In the genomic region with DNA sequence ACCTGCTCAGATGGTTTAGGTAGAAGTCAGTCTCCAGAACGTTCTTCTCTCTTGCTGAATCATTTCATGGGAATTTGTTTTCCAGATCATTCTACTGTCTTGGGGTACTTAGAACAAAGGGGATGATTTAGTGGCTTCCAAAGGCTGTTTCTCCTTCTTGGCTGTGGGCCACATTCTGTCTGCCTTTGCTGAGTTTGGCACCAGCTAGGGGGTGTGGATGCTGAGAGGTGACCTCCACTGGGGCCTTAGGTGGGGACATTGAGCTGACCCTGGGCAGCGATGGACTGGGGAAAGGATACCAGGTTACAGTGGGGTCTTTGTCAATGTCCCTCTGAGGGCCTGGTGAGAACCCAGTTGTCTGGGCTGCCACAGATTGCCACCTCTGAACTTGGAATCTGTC, we compare ENCODE assay signal across 10 mouse cellular contexts.
A peak's percentile ranks its signal among the peaks of the same experiment; 100 is the strongest.
DNase-seq lines count a peak whose midpoint lies in the region; ATAC-seq and TF ChIP-seq lines count a peak whose summit lies in the region.
"Had no signal": no experiment of that assay in that cellular context is flagged by ENCODE, and none has a peak within 500 bp of the region (broad histone marks: within the 10 kb centered on the region; RNA-seq: fewer than 3 reads in every experiment).

No protein-coding gene starts in this region.

- no peak overlapping the region for H3K9ac ChIP-seq in heart, embryonic 12.5 days
- H3K9ac ChIP-seq in liver, embryonic 12.5 days, result no peak overlapping the region
- no peak overlapping the region for H3K9ac ChIP-seq in liver, postnatal 0 days (replicated peaks)

- no peak for TF ChIP-seq POLR2A in bone marrow macrophage, adult 2 months (IDR thresholded peaks at IDR 0.05; ENCODE audit: borderline replicate concordance, low read depth, low read length)

- H3K4me2 ChIP-seq in heart, embryonic 12.5 days, result no peak overlapping the region
- H3K4me2 ChIP-seq in liver, embryonic 12.5 days, result no peak overlapping the region
- no peak overlapping the region for H3K4me2 ChIP-seq in liver, postnatal 0 days (ENCODE audit: low read depth, low read length)

- peaks cover 49% of the 10 kb centered on the region for H3K4me1 ChIP-seq in heart, embryonic 12.5 days (replicated peaks)
- peaks cover 32% of the 10 kb centered on the region for H3K4me1 ChIP-seq in liver, embryonic 12.5 days
- H3K4me1 ChIP-seq in liver, postnatal 0 days (ENCODE audit: insufficient read depth), result peaks cover 23% of the 10 kb centered on the region
- peaks cover 53% of the 10 kb centered on the region for H3K4me1 ChIP-seq in bone marrow macrophage, adult 2 months (ENCODE audit: control insufficient read depth, insufficient read depth, low read length)

- no peak for ATAC-seq in heart, embryonic 12.5 days (ENCODE audit: insufficient number of reproducible peaks, low FRiP score)
- ATAC-seq in liver, embryonic 12.5 days, result no peak
- no peak for ATAC-seq in liver, postnatal 0 days

- no peak for TF ChIP-seq EP300 in liver, postnatal 0 days (IDR thresholded peaks at IDR 0.05; ENCODE audit: low read depth)

- intact Hi-C loops in left cerebral cortex, postnatal 10 days (cut with DNase I), result no loop called here

- 73% methylated on average over 2 of the region's 2 CpGs for WGBS in heart, embryonic 12.5 days
- 64% methylated on average over 2 of the region's 2 CpGs for WGBS in liver, embryonic 12.5 days (ENCODE audit: insufficient replicate concordance)
- 63% methylated on average over 2 of the region's 2 CpGs for WGBS in liver, postnatal 0 days (ENCODE audit: insufficient replicate concordance)
- WGBS in macrophage (ENCODE audit: missing documents), result 79% methylated on average over 2 of the region's 2 CpGs

- no peak for TF ChIP-seq CTCF in liver, postnatal 0 days (IDR thresholded peaks at IDR 0.05; ENCODE audit: low read depth)
- TF ChIP-seq CTCF in bone marrow macrophage, adult 2 months (IDR thresholded peaks at IDR 0.05; ENCODE audit: low read depth, low read length), result no peak

- no peak overlapping the region for H3K4me3 ChIP-seq in heart, embryonic 12.5 days
- no peak overlapping the region for H3K4me3 ChIP-seq in liver, embryonic 12.5 days
- H3K4me3 ChIP-seq in liver, postnatal 0 days (ENCODE audit: low read depth, low read length), result no peak overlapping the region
- no peak overlapping the region for H3K4me3 ChIP-seq in bone marrow macrophage, adult 2 months (ENCODE audit: insufficient read depth, low read length)
- no peak overlapping the region for H3K4me3 ChIP-seq in macrophage (ENCODE audit: inconsistent target)

- no peaks in the 10 kb centered on the region for H3K27me3 ChIP-seq in heart, embryonic 12.5 days (replicated peaks)
- H3K27me3 ChIP-seq in liver, embryonic 12.5 days (replicated peaks), result 0 out of 2 replicates have a peak, but pooled peaks cover 18% of the 10 kb centered on the region
- no peaks in the 10 kb centered on the region for H3K27me3 ChIP-seq in liver, postnatal 0 days (ENCODE audit: insufficient read depth, low read length)

- no peak for DNase-seq in heart, adult 9 months (ENCODE audit: low spot score in 2 of 2)
- no peak for DNase-seq in liver, postnatal 0 days
- no peak for DNase-seq in left cerebral cortex, postnatal 10 days (ENCODE audit: extremely low spot score in 1 of 2, low spot score in 2 of 2)
- no peak for DNase-seq in right cerebral cortex, postnatal 14 days
- DNase-seq: gastrocnemius, postnatal 10 days; right cerebral cortex, postnatal 4 days had no signal

- no peaks in the 10 kb centered on the region for H3K79me2 ChIP-seq in macrophage (ENCODE audit: inconsistent target)

- H3K9me3 ChIP-seq in heart, embryonic 12.5 days (replicated peaks), result no peaks in the 10 kb centered on the region
- no peaks in the 10 kb centered on the region for H3K9me3 ChIP-seq in liver, embryonic 12.5 days (replicated peaks)
- H3K9me3 ChIP-seq in liver, postnatal 0 days (ENCODE audit: low read length), result no peaks in the 10 kb centered on the region

- H3K27ac ChIP-seq in heart, embryonic 12.5 days (ENCODE audit: poor library complexity, severe bottlenecking), result peak overlapping the region; percentile 5; the same call in 1 of the 2 replicates
- H3K27ac ChIP-seq in liver, embryonic 12.5 days, result 0 out of 2 replicates have a peak overlapping the region, but pooled peaks have one; percentile 7
- H3K27ac ChIP-seq in liver, postnatal 0 days (ENCODE audit: low read depth), result no peak overlapping the region
- peak overlapping the region; percentile 70; the same call in 1 of the 2 replicates for H3K27ac ChIP-seq in bone marrow macrophage, adult 2 months (ENCODE audit: insufficient read depth, low read depth, low read length)
- peak overlapping the region; percentile 50 for H3K27ac ChIP-seq in macrophage

- no peaks in the 10 kb centered on the region for H3K36me3 ChIP-seq in heart, embryonic 12.5 days
- no peaks in the 10 kb centered on the region for H3K36me3 ChIP-seq in liver, embryonic 12.5 days
- H3K36me3 ChIP-seq in liver, postnatal 0 days (replicated peaks; ENCODE audit: insufficient read depth, low read length), result no peaks in the 10 kb centered on the region
- H3K36me3 ChIP-seq in macrophage (ENCODE audit: inconsistent target), result no peaks in the 10 kb centered on the region
